Mouse (Mus musculus) neural tube, embryonic 14.5 days (tissue): ENCODE data around the gene Dab1. TPM values are rescaled to one million over a fixed set of nuclear protein-coding genes. Genes with fewer than 3 reads are reported as not detected.

Experiments used
- ATAC-seq: fragments of 200-750 bp; cut with Nextera tagmentation; 2 replicates; pipeline ENCODE4 v1.8.0; 2017; ENCODE audit warnings: low read depth, mild to moderate bottlenecking, moderate TSS enrichment, moderate library complexity
- H3K27ac ChIP-seq: fragments of 300-500 bp; sonication (generic); 2 replicates; pipeline ENCODE4 v1.5.1; 2014; ENCODE audit warnings: low read depth, mild to moderate bottlenecking, control low read depth, low read length, moderate library complexity, mixed read lengths
- H3K27me3 ChIP-seq: fragments of 300-500 bp; sonication (generic); 2 replicates; pipeline ENCODE4 v1.6.1; 2014; ENCODE audit warnings: low read length; ENCODE audit not compliant: control insufficient read depth, insufficient read depth
- H3K36me3 ChIP-seq: fragments of 300-500 bp; sonication (generic); 2 replicates; pipeline ENCODE4 v1.6.1; 2014; ENCODE audit warnings: low read length, mixed read lengths; ENCODE audit not compliant: control insufficient read depth, insufficient read depth
- H3K4me1 ChIP-seq: fragments of 300-500 bp; sonication (generic); 2 replicates; pipeline ENCODE4 v1.6.1; 2014; ENCODE audit warnings: low read length; ENCODE audit not compliant: control insufficient read depth, insufficient read depth
- H3K4me2 ChIP-seq: fragments of 300-500 bp; sonication (generic); 2 replicates; pipeline ENCODE4 v1.6.1; 2014; ENCODE audit warnings: mild to moderate bottlenecking, low read depth, low read length, control low read depth
- H3K4me3 ChIP-seq: fragments of 300-500 bp; sonication (generic); 2 replicates; pipeline ENCODE4 v1.5.1; 2014; ENCODE audit warnings: low read depth, low read length, control low read depth, mixed read lengths
- H3K9ac ChIP-seq: fragments of 300-500 bp; sonication (generic); replicated peaks from 2 replicates; pipeline ENCODE4 v1.6.1; 2014; ENCODE audit warnings: low read depth, mild to moderate bottlenecking, control low read depth, low read length, mixed read lengths
- H3K9me3 ChIP-seq: fragments of 300-500 bp; sonication (generic); 2 replicates; pipeline ENCODE4 v1.6.1; 2016; ENCODE audit warnings: low read length; ENCODE audit not compliant: control insufficient read depth
- WGBS: fragments of 180-500 bp; shearing (Covaris S2); extraction: QIAGEN DNeasy Blood & Tissue Kit; methylation state at CpG from one replicate; pipeline ENCODE4 v1.1.7; 2014; 5-methylcytosine and 5-hydroxymethylcytosine counted together
- polyA plus RNA-seq: library from polyadenylated mRNA; unstranded; fragments of >200 nt; fragmentation: Nextera tagmentation; extraction: Ambion mirVana; gene quantifications from 2 replicates; pipeline ENCODE4 v1.2.1, GENCODE M21; 2014

Gene Dab1
- polyA plus RNA-seq, 1 experiment from 2014 or later = 58.0 TPM

DNA sequence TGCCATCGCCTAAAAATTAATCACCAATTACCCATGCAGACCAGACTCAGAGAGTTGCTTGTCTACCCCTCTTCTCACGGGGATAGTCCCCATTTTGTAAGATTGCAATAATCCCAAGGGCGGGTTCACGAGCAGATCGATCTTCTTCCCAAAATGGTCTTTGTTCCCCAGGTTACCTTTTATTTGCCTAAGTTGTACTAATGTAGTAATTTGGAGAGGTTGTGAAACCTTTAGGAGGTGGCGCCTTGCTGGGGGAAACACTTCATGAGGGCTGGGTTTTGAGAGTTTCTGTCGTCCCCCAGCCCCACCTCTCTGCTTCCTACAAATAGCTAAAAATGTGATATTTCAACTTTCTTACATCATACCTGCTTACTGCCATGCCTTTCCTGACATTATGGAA, 657.8 kb downstream of the Dab1 start:
- Histone ChIP-seq H3K36me3 (no peaks in the 10 kb centered on the region), H3K4me1 (no peaks in the 10 kb centered on the region), H3K27me3 (no peaks in the 10 kb centered on the region), H3K4me2 (no peak overlapping the region), H3K4me3 (no peak overlapping the region), H3K27ac (no peak overlapping the region), H3K9me3 (no peaks in the 10 kb centered on the region), H3K9ac (no peak overlapping the region)
- 90% methylated on average over 7 of the region's 7 CpGs for WGBS
- ATAC-seq = no peak

DNA sequence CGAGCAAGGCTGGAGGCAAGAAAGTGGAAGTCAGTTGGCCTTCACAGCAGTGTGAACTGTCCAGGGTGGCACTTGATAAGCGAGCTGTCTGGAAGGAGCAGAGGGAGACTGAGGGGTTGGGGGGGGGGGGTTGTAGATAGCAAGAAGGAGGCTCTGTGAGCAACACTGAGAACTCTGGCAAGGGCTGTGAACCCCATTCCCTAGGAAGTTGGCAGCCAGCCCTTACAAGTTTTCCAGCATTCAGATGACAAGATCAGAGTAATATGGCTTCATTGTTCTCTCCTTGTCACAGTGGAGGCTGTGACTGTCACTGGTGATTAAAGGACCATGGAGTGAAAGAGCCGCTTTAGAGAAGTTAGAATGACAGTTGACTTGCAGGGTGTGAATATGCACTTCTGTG, 662.4 kb downstream of the Dab1 start:
- Histone ChIP-seq H3K27ac (no peak overlapping the region), H3K4me1 (no peaks in the 10 kb centered on the region), H3K4me2 (no peak overlapping the region), H3K9me3 (no peaks in the 10 kb centered on the region), H3K9ac (no peak overlapping the region), H3K36me3 (no peaks in the 10 kb centered on the region), H3K4me3 (no peak overlapping the region), H3K27me3 (no peaks in the 10 kb centered on the region)
- ATAC-seq = no peak
- 67% methylated on average over 3 of the region's 3 CpGs for WGBS

DNA sequence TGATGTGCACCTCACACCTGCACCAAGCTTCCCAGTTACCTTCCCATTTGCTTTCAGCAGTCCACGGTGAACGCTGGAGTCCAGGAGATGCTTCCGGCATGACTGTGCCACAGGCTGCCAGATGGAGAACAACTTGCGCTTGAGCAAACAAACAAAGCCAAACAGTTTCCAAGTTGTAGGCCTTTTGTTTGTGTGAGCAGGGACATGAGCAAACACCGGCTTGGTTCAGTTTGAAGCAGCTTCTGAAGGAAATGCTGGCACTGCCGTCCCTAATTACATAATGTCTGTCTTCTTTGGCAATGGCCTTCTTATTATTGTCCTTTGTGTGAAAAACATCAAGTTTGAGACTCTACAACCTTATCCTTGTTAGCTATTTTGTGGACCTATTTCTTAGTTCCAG, 664.7 kb downstream of the Dab1 start:
- WGBS = 77% methylated on average over 6 of the region's 6 CpGs
- no peak overlapping the region for H3K4me2 ChIP-seq
- H3K9ac ChIP-seq = no peak overlapping the region
- H3K9me3 ChIP-seq = no peaks in the 10 kb centered on the region
- no peak for ATAC-seq
- H3K27ac ChIP-seq = no peak overlapping the region
- H3K36me3 ChIP-seq = no peaks in the 10 kb centered on the region
- no peaks in the 10 kb centered on the region for H3K27me3 ChIP-seq
- no peak overlapping the region for H3K4me3 ChIP-seq
- no peaks in the 10 kb centered on the region for H3K4me1 ChIP-seq

DNA sequence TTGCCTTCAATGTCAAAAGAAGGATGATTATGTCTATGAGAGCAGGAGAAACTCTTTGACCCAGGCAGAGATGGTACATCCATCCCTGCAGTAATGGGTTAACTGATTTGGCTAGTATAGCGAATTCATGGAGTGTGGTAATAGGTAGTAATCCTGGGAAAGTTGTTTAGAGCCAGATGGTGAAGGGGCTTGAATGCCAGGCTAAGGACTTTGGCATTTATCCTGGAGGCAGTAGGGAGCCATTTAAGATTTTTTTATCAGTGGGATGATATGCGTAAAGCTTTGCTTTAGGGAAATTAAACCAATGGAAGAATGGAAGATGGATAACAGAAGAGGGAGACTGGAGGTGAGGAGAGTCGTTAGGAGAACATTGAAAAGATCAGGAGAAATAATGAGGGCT, 669.2 kb downstream of the Dab1 start:
- 51% methylated on average over 3 of the region's 3 CpGs for WGBS
- Histone ChIP-seq H3K9me3 (no peaks in the 10 kb centered on the region), H3K27me3 (no peaks in the 10 kb centered on the region), H3K36me3 (no peaks in the 10 kb centered on the region), H3K4me1 (no peaks in the 10 kb centered on the region), H3K4me3 (no peak overlapping the region), H3K27ac (no peak overlapping the region), H3K4me2 (no peak overlapping the region), H3K9ac (no peak overlapping the region)
- no peak for ATAC-seq

DNA sequence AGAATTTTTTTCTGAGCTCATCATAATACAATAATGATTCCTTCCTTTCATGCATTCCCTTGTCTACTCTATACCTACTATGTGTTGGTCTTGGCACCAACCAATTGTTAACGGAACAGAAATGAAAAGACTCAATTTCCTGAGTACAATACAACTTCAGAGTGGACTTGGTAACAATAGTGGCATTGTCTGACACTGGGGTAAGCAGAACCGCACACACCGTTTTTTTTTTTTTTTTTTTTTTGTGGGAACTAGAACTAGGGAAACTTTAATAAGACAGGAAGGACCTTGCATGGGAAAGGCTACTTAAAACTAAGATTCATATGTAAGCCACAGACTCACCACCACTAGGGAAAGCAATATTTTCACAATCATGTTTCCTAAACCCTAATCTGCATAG, 682.6 kb downstream of the Dab1 start:
- Histone ChIP-seq H3K27me3 (no peaks in the 10 kb centered on the region), H3K4me3 (no peak overlapping the region), H3K27ac (no peak overlapping the region), H3K4me1 (no peaks in the 10 kb centered on the region), H3K36me3 (no peaks in the 10 kb centered on the region), H3K9ac (no peak overlapping the region), H3K9me3 (no peaks in the 10 kb centered on the region), H3K4me2 (no peak overlapping the region)
- WGBS = 72% methylated on average over 3 of the region's 3 CpGs
- ATAC-seq = no peak

DNA sequence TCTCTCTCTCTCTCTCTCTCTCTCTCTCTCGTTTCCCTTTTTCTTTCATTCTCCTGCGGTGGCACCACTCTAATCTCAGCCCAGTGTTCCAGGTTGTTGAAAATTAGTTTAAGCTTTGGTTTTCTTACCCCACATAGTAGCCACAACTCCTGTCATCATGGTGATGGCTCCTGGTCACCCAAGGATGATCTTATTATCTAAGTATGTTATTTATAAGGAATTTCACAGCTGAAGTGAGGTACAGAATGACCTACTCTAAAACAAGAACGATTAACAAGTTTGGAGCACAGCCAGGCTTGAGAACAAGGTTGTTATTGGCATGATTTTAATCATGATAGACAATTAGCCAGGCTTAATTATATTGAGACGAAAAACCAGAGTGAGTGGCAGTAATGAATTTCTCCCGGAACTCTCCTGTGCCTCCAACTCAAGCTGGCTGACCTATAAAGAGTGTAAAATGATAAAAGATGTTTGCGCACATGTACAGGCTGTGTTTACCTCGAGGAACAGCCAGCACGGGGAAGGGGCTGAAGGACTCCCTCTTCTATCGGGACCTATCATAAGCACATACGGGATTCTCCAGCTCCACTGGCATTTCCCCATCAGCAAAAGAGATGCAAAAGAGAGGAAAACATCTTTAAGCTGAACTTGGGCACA, 684.0 kb downstream of the Dab1 start:
- no peak overlapping the region for H3K4me3 ChIP-seq
- no peak overlapping the region for H3K9ac ChIP-seq
- no peaks in the 10 kb centered on the region for H3K36me3 ChIP-seq
- H3K27ac ChIP-seq = no peak overlapping the region
- WGBS = 61% methylated on average over 10 of the region's 10 CpGs
- no peaks in the 10 kb centered on the region for H3K9me3 ChIP-seq
- no peak for ATAC-seq
- no peaks in the 10 kb centered on the region for H3K27me3 ChIP-seq
- H3K4me1 ChIP-seq = no peaks in the 10 kb centered on the region
- no peak overlapping the region for H3K4me2 ChIP-seq

DNA sequence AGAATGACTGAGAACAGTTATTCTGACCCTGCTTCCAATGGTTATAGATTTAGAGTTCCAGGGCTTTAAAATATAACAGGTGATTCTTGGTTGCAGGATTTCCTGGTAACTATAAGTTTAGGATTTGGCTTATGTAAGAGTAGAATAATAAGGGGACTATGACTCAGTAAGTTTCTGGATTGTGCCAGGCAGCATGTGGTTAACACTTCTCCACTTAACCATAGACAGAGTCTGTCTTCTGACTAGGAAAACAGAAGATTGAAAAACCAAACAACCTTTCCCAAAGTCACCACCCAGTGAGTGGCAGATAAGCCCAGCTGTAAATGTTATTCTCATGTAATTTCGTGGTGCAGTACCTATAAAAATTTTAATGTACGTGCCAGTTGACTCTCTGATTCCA, 688.6 kb downstream of the Dab1 start:
- Histone ChIP-seq H3K27me3 (no peaks in the 10 kb centered on the region), H3K27ac (no peak overlapping the region), H3K4me2 (no peak overlapping the region), H3K4me3 (no peak overlapping the region), H3K36me3 (no peaks in the 10 kb centered on the region), H3K9ac (no peak overlapping the region), H3K4me1 (no peaks in the 10 kb centered on the region), H3K9me3 (no peaks in the 10 kb centered on the region)
- ATAC-seq = no peak
- 62% methylated on average over 2 of the region's 2 CpGs for WGBS

DNA sequence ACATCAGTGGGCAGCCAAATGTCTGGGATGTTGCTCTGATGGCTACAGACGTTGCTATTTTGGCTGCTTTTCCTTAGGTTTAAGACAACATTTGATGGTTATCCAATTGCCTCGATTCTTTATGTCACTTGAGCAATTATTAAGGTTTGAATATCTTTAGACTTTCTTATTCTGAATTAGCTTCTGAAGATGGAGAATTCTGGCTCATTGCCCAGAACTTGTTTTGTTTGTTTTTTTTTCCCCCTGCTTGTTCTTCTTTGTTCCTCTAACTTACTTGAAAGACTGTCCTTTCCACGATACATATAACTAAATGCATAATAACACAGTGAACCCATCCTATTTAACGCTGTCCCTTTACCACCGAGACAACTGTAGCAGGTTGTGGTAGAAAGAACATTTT, 707.1 kb downstream of the Dab1 start:
- WGBS = 49% methylated on average over 5 of the region's 5 CpGs

DNA sequence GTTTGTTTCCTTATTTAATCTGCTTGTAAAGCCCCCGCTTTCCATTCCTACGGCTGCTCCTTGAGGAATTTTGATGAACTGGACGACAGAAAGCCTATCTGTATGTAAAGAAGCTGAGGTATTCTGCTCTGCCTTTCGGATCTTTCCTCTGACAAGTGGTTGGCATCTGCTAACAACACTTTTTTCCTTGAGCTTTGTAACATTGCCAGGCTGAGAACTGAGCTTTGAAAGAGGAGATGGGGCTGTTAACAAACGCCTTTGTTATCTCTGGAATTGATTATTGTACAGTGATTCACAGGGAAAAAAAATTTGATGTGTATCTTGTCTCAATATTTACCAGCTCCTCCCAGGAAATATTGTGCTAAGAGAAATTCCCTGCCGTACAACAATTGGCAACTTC, 712.7 kb downstream of the Dab1 start:
- Histone ChIP-seq H3K27me3 (no peaks in the 10 kb centered on the region), H3K9ac (no peak overlapping the region), H3K4me1 (no peaks in the 10 kb centered on the region), H3K27ac (no peak overlapping the region), H3K4me2 (no peak overlapping the region), H3K4me3 (no peak overlapping the region), H3K36me3 (no peaks in the 10 kb centered on the region), H3K9me3 (no peaks in the 10 kb centered on the region)
- no peak for ATAC-seq
- 71% methylated on average over 6 of the region's 6 CpGs for WGBS

More for the DNA sequence above, 707.1 kb downstream of the Dab1 start:
- Histone ChIP-seq H3K36me3 (no peaks in the 10 kb centered on the region), H3K4me1 (no peaks in the 10 kb centered on the region), H3K9me3 (no peaks in the 10 kb centered on the region), H3K27ac (no peak overlapping the region), H3K4me3 (no peak overlapping the region), H3K9ac (no peak overlapping the region), H3K4me2 (no peak overlapping the region), H3K27me3 (no peaks in the 10 kb centered on the region)
- ATAC-seq = no peak
